Mouse (Mus musculus): ENCODE measurements at regions not wholly inside any gene's neighbourhood (a gene's known extent, or its start where the extent isn't known, plus 50 kb on each side); places are given as distances from the start of the nearest gene placed in this dataset.
A peak's percentile ranks its signal among the peaks of the same experiment; 100 is the strongest.

- DNase-seq: peak; percentile 1 to 4
Measured at GRCm38 (mm10) chr3:16816101-16816500, 809.9 kb upstream of the Gm5150 start.

DNA sequence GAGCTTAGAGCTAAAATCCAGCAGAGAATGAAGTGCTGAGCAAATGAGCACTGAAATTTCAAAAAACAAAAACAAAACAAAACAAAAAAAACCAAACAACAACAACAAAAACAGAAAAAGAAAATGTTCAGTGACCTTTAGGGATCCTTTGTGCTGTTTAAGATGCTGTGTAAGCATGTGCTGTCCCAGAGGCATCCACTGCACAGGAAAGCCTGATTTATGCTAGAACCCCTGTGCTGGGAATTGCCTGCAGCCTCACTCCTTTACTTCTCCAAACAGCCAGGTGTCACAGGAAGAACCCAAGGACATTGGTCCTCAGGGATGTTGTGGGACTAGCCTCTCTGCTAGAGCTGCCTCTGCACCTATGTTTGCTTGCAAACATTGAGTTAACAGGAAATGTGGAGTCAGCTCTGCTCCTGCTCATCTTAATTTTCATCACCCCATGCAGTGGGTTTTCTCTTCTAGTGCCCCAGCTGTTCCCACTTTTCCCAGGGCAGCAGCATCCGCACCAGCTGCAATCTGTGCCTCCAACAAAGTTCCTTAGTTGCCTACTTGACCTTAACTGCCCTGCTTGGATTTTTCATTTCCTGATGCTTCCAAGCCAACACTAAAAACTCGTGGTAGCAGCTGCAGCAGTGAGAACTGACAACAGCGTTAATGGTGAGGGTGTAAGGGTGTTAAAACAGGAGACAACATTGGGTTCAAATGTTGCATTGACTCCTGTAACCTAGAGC is 804.8 kb upstream of the Gm5150 start:
- no peak for DNase-seq

- DNase-seq: no peak
Measured at GRCm38 (mm10) chr3:16803603-16804002, 797.4 kb upstream of the Gm5150 start.

Measured in cerebellum, adult 18-20 months (tissue).